Mouse (Mus musculus) mature B cell (primary cell): ENCODE measurements around the gene Actl6b.

Source experiments
- in situ Hi-C: fragments of 300-500 bp; cut with MboI; formaldehyde crosslinking; loops from 2 replicates; pipeline ENCODE4 v1.14.3; 2019

Gene Actl6b

GRCm38 (mm10) chr5:137553411-137553837, at the start of gene Actl6b:
Actl6b (plus strand) TSS chr5:137553517.
- in situ Hi-C loops: no loop called here

- in situ Hi-C loops: no loop called here
These were observed 49.3 kb upstream of the Actl6b start for GRCm38 (mm10) chr5:137504041-137504440.

GRCm38 (mm10) chr5:137510014-137510501, 43.3 kb upstream of the Actl6b start:
- in situ Hi-C loops: no loop called here

GRCm38 (mm10) chr5:137510573-137511390, 42.5 kb upstream of the Actl6b start:
- in situ Hi-C loops: no loop called here

GRCm38 (mm10) chr5:137511706-137512105, 41.6 kb upstream of the Actl6b start:
- in situ Hi-C loops: no loop called here

- in situ Hi-C loops: no loop called here
These were observed 40.2 kb upstream of the Actl6b start for GRCm38 (mm10) chr5:137512847-137513794.

- in situ Hi-C loops: no loop called here
These were observed 39.2 kb upstream of the Actl6b start for GRCm38 (mm10) chr5:137513951-137514721.

GRCm38 (mm10) chr5:137514811-137515210, 38.5 kb upstream of the Actl6b start:
- in situ Hi-C loops: no loop called here

DNA sequence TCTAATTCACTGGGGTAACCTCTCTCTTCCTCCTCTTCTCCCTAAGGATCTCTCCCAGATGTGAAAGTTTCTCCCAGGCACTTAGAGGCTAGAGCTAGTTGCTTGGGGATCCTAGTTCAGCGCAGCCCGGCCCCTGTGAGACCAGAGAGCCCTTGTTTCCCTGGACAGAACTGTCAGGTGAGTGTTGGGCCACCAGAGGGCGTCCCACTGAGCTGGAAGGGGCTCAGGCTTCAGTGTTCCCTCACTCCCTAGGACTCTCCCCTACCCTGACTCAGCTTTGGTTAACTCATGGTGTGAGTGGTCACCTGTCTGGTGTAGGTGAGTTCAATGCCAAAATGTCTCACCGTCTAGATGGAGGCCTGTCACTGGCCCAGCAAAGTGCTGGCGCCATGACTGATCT, 34.9 kb upstream of the Actl6b start, which contains the start of gene Gigyf1:
Gigyf1 (plus strand) TSS at position 113 of the 400 bp plus-strand sequence.
- in situ Hi-C loops: no loop called here

- in situ Hi-C loops: no loop called here
These were observed 33.4 kb upstream of the Actl6b start for GRCm38 (mm10) chr5:137519691-137520550.

GRCm38 (mm10) chr5:137521861-137522260, 31.5 kb upstream of the Actl6b start:
- in situ Hi-C loops: no loop called here

DNA sequence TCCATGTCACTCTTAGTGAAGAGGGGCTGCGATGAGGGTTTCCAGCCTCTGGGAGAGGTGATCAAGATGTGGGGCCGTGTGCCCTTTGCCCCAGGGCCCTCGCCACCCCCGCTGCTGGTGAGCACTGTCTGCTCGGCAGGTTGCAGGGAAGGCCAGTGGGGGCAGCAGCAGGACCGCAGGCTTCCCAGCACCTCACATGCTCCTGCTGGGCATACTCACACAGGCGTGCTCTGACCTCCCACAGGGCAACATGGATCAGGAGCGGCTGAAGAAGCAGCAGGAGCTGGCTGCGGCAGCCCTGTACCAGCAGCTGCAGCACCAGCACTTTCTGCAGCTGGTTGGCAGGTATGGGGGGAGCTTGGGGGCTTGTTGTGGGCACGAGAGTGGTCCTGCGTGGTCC, 30.6 kb upstream of the Actl6b start:
- in situ Hi-C loops: no loop called here

DNA sequence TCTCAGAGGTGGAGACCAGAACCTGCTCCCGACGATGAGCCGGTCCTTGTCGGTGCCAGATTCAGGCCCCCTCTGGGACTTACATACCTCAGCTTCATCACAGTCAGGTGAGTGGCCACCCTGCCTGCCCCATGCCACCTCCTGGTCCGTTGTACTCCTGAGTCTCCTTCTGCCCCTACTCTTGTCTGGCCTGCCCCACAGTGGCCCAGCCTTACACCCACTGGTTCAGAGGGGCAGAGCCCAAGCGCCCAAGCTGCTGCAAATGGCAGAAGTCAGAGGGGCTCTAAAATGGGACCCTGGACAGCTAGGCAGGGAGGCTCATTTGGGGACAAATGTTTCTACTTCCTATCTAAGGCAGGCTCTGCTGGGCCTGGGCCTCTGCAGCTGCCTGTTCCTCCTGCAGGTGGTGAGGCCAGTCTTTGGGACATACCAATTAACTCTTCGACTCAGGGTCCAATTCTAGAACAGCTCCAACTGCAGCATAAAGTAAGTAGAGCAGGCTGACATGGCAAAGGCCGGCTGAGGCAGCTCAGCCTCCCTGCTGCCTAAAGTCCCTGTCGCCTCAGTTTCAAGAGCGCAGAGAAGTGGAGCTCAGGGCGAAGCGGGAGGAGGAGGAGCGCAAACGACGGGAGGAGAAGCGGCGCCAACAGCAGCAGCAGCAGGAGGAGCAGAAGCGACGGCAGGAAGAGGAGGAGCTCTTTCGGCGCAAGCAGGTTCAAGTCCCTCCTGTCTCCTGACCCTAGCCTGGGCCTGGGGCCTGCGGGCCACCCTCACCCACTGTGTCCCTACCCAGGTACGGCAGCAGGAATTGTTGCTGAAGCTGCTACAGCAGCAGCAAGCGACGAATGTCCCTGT, 29.7 kb upstream of the Actl6b start:
- in situ Hi-C loops: no loop called here

DNA sequence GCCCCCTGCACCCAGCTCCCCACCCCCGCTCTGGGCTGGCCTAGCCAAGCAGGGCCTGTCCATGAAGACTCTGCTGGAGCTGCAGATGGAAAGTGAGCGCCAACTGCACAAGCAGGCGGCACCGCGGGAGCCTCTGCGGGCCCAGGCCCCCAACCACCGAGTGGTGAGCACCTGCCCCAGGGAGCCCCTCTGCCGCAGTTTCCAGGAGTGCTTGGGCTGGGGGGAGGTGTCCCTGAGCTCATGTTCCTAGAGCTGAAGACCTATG, 29.1 kb upstream of the Actl6b start:
- in situ Hi-C loops: no loop called here

DNA sequence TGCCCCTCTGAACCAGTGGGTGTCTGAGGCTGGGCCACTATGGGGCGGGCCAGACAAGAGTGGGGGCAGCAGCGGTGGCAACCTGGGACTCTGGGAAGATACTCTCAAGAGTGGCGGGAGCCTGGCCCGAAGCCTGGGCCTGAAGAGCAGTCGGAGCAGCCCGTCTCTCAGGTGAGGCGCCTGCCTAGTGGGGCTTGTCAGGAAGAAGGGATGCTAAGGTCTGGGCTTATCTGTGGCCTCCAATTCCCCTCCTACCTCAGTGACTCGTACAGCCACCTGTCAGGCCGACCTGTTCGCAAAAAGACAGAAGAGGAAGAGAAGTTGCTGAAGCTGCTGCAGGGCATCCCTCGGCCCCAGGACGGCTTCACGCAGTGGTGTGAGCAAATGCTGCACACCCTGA, 28.6 kb upstream of the Actl6b start:
- in situ Hi-C loops: no loop called here

GRCm38 (mm10) chr5:137525511-137525910, 27.8 kb upstream of the Actl6b start:
- in situ Hi-C loops: no loop called here

- in situ Hi-C loops: no loop called here
These were observed 27.0 kb upstream of the Actl6b start for GRCm38 (mm10) chr5:137526192-137526936.

- in situ Hi-C loops: no loop called here
These were observed 25.9 kb upstream of the Actl6b start for GRCm38 (mm10) chr5:137527413-137527812.

DNA sequence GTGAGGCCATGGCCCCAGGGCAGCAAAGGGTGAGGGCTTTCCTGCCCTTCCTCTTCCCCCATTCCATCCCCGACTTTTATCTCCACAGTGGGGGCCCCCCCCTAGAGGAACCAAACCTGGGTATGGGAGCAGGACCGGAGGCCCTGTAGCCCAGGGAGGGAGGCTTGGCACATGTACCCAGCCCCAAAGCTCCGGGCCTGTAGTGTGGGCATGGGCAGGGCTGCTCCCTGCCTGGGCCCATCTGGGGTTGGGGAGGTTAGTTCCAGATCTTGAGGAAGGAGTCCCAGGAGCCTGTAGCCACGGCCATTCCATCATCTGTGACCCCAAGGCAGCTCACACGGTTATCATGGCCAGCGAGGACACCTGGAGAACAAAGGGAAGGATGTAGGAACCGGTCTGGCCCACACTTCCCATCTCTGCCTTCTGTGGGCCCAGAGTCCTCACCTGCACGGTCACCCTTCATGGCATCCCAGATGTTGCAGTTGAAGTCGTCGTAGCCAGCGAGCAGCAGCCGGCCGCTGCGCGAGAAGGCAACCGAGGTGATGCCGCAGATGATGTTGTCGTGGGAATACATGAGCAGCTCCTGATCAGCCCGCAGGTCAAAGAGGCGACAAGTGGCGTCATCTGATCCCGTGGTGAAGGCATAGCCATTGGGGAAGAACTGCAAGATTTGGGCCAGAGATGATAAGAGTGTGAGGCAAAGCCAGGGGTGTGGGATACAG, 24.9 kb upstream of the Actl6b start:
- in situ Hi-C loops: no loop called here
